Mouse (Mus musculus) layer of hippocampus, adult 18-20 months (tissue): Measurements from ENCODE around the gene Ddx54. TPM values are rescaled to one million over a fixed set of nuclear protein-coding genes. Genes with fewer than 3 reads are reported as not detected.
A peak's percentile ranks its signal among the peaks of the same experiment; 100 is the strongest.

ENCODE experiments used
- DNase-seq, 2 experiments: peaks; one replicate each; pipeline ENCODE4 v3.0.0; 2022; ENCODE audit warnings: low spot score in 2 of 2
- total RNA-seq, 2 experiments: library from RNA; stranded (reverse); gene quantifications; 2 replicates each; pipeline ENCODE4 v1.2.3; 2021

The Ddx54 gene
- total RNA-seq, 2 experiments from 2014 or later, result 39.3 to 40.5 TPM

DNA sequence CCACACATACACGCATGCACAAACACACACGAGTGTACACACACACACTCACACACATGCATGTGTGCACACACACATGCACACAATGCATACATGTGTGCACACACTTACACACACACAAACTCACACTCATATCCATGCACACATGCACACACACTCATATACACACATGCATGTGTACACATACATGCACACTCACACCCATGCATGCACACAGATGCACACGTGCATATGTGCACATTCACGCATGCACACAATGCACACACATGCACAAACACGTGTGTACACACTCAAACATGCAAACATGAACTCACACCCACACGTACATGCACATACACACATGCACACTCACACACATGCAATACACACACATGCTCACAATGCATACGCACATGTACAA is 27.6 kb downstream of the Ddx54 start:
- DNase-seq, result no peak

DNA sequence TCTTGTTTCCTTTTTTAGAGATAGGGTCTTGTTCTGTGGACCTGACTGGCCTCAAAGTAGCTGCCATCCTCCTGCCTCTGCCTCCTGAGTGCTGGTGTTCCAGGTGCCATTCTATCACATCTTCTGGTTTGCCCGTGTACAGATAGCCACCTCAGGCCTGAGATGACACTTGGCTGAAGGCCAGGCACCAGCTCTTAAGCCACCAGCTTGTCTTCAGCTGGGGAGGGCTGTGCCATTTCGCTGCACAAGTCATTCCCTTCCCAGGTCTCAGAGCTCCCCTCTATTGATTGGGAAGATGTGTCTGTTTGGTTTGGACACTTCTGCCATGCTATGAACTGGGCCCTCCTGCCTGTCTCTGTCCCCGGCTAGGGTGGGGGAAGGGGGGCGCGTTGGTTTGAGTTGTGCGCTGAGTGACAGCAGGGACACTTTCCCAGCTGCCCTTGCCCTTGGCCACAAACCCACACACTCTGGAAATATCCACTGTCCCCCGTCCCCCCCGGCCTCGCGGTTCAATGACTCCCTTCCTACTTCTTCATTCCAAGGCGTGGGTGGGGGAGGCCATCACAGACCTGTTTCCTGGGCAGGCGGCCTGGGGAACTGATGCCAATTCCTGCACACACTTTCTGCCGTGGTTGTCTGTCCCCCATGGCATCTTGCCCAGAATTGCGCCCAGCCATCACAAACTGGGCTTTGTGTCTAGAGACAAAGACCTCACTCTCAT is 31.0 kb downstream of the Ddx54 start:
- no peak for DNase-seq

DNA sequence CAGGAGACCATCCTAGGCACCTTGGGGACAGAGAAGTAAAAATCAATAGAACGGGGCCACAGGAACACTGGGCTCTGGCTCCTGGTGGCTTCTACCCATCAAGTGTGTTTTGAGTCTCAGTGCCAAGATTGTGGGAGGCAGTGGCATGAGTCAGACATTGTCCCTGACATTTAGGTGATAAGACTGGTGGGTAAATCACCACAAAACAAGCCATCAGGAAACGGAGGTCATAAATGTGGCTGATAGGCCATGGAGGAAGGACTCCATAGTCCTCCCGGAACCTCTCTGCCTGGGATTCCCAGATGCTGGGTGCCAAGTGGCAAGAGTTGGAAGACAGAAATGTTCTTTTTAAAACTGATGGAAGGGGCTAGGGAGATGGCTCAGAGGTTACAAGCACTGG is 31.7 kb downstream of the Ddx54 start:
- DNase-seq, result no peak

DNA sequence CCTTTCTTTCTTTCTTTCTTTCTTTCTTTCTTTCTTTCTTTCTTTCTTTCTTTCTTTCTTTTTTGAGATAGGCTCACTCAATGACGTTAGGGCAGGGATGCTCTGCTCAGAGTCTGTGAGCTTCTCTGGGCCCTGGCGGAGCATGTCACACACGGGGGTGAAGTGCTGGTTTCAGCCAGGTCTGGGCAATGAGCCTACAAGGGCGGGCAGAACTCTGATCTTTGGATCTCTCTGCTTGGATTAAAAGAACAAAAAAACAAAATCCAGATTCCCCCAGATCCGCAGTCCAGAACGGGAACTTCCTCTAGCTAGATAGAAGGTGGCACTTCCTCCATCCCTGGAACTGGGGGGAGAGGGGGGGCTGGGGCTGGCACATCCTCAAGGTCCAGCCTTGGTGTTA is 33.3 kb downstream of the Ddx54 start:
- no peak for DNase-seq

DNA sequence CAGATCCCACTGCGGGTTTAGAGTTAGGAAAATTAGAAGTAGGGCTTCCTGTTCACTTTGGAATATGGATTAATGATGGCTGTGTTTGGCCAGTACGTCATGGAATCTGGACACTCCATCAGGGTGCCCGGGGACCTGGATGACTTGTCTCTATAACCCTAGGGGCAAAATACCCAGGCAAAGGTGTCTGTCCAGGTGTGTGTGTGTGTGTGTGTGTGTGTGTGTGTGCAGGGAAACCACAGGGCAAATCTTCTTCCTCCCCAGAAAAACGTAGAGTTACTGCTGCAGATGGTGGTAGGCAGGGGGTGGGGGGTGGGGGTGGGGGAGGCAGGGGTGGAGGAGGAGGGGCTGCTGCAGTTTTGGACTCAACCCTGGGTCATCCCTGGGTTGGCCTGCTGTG is 34.8 kb downstream of the Ddx54 start:
- DNase-seq, result no peak

DNA sequence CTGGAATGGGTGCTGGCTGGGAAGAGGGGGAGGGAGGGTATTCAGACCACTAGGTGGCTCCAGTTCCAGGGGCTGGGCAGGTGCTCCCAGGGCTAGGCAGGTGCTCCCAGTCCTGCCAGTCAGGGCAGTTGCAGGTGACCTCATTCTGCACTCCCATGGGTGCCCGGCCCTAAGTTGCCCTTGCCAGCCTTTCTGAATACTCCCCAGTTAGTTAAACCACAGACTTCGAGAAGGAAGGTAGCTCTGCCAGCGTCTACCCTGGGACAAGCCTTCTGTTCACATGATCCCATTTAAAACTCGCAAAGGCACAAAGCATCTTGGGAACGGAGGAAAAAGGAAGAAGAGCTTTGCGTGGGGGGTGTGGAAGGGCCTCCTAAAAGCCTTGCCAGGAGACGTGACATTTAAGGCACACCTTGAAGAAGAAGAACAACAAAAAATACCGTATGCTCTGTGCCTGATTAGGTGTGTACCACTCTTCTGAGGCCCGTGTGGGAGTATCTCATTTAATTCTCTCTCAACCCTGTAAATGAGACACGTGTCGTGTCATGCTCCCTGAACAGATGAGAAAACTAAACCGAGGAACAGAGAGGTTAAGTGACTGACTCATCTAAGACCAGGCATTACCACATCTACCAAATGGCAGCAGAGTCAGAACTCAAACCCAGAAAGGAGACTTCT is 35.4 kb downstream of the Ddx54 start:
- no peak for DNase-seq

DNA sequence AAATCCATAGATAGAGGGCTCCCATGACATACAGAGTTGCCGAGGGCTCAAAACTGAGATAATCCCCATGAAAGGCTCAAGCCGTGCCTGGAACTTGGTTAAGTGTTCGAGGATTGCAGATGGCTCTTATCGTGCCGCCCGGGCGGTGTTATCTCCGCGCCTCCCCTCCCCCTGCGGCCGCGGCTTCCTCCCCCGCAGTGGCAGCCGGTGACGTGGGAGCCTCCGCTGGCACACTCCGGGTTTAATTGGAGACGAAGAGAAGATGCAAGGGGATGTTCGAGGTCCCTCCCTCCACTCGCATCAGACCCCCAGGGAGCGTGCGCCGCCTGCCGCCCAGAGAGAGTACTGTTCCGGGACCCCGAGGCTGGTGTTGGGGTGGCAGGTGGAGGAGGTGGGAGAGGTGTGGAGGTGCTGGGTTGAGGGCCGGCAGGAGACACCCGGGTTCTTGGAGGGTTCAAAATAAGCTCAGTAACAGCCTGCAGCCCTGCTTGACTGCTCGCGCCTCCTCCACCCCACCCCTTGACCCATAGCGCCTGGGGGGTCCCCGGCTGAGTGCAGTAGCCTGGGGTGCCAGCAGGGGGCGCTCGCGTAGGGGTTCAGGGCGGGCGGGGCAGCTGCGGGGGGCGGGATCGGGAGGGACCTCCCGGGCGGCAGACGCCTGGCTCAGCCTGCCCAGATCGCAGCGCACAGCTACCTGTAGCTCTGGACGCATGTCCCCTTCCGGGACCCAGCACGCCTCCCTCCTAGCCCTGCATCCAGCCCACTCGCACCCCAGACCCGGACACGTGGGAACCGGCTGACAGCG is 36.2 kb downstream of the Ddx54 start, which contains the start of gene Rasal1:
Gene Rasal1, plus strand, starts transcription at position 244 of the 805 bp plus-strand sequence.
- peak; percentile 84 for DNase-seq

DNA sequence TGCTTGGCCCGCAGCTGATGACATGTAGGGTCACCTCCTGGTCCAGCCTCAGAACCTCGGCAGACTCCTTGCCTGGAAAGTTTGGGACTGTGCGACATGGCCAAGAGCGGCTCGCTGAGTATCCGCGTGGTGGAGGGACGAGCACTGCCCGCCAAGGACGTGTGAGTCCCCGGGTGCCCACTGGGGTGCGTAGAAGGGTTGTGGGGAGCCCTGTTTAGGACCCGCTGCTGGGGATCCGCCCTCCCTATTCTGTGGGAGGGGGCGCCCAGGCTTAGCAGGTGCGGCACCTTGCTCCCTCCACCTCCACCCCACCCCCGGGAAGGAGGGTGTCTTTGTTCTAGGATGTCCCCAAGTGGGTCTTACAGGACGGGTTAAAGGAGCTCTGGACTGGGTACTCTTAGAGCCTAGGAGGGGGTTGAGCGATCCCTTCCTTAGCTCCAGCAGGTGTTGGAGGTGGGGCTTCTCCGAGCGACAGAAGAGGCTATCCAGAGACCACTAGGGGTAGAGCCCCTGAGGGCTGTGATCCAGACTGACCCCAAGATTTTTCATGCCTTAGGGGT is 36.9 kb downstream of the Ddx54 start:
- no peak for DNase-seq

DNA sequence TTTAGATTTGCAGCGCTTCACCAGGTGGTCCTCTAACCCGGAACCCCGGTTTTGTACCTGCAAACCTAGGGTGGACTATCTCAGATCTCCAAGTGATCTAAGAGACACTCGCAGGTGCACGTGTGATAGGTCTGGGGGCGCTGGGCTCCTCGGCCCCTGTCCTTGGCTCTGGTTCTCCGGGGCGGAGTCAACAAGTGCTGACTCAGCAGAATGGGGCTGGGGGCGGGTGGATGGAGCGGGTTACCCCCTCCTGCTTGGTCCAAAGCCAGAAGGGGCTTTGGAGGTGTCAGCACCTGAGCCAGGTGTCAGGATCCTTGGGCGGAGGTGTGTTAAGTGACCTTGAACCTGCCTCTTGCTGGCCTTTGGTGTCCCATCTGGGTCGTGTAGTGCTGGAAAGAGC is 37.4 kb downstream of the Ddx54 start:
- DNase-seq, result no peak

DNA sequence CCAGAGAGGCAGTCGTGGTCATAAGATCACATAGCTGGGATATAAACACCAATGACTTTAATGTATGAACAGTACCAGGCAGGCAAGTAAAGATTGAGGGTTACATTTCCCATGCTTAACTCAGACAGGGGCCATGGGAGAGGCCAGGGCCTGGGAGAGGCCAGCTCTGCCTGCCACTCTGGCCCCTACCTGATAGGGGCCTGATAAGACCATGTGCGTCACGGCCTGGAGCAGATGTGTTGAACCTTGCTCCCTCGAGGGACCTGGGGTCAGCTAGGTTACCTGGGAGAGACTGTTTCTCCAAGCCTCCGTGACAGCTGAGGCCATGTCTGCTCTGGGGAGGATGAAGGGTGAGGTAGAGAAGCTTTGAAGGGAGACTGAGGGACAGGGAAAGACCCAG is 38.7 kb downstream of the Ddx54 start:
- DNase-seq, result no peak

DNA sequence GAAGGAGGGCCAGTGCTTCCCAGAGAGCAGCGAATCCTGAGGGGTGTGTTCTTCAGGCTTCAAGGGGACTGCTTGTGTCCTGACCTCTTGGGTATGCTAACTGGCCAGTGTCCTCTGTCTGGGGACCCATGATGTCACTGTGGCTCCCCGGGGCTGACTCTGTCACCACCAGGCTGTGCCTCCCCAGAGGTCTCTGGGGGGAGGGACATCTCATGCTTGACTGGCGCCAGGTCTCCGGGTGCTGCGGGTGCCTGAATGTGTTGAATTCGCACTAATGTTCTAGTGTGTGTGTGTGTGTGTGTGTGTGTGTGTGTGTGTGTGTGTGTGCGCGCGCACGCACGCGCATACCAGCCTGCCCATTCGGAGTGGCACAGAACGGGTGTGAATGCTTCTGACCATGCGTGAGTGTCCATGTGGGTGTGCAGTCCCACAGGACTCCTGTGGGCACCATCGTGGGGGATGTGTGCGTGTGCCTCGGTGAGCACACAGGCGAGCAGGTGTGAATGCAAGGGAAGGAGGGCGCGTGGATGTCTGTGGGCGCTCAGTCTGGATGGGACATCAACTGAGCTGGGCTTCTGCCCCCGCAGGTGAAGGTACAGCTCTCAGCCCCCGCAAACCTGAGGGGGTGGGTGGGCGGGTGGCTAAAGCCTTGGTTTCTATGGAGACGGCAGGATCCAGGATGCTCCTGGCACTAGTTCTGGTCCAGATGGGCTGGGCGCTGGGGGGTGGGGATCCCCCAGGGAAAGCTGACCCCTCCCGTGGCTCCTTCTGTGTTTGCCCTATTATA is 40.6 kb downstream of the Ddx54 start:
- DNase-seq, result no peak

DNA sequence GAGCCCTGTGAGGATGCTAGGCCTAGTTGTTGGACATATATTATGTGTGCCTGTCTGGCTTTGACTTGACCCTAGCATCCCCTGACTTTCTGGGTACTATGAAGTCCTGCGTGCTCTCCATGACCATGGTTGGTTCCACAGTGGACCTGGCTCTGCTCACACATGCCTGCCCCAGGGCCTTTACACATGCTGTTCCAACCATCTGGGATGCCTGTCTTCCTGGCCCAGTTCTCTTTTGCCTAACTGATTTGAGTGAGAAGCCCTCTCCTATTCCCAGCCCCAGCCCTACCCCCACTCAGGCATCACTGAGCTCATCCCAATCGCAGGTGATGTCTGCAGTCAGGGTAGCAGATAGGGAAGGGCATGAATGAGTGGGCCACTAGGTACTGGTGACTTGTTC is 41.3 kb downstream of the Ddx54 start:
- no peak for DNase-seq

DNA sequence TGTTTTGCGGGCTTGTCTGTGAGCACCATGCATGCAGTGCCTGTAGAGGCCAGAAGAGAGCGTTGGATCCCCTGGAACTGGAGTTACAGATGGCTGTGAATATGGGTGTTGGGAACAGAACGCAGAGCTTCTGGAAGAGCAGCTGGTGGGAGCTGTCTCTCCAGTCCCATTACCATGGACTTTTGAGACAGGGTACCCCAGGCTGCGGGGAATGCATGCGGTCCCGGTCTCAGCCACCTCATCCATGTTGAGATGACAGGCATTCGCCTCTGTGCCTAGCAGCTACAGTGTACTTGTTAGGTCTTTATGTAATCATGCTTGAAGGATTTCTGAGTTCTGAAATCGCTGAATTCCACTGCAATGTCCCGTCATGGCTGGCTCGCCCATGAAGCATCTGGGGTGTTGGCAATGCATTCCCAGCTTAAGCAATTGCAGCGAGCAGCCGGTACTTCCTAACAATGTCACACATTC is 43.8 kb downstream of the Ddx54 start:
- DNase-seq, result peak; percentile 78 to 91

DNA sequence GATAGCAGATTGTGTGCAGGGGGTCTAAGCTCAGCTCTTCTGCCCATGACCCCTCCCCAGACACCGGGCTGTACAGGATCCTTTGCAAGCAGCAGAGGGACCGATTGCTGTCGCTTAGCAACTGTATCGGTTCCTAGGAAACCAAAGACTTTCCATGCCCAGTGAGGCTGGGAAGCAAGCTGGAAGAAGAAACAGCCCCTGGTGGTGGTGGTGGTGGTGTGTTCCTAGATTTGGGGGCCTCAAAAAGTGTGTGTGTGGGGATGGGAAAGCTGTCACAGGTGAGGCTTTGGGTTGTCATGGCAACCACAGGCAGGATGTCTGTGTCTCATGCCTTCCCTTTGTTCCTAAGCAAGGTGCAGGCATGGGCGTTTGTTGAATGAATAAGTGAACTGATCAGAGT is 48.3 kb downstream of the Ddx54 start:
- DNase-seq, result peak; percentile 60 to 78

DNA sequence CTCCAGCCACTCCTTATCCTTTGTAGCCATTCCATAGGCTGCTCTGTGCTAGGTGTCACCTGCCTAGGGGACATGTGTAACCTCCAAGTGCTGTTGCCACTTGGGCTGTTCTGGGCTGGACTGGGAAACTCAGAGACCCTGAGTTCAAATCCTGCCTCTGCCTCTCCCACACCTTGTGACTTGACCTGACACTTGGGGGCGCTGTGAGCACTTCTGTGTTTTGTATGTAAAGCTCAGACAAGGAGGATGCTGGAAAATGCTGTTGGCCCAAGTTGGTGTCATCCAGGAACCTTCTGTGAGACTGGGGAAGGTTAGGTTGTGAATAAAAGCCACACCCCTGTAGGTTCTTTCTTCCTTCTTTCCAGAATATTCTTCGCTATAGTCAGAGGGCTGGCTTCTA is 52.3 kb downstream of the Ddx54 start:
- no peak for DNase-seq

DNA sequence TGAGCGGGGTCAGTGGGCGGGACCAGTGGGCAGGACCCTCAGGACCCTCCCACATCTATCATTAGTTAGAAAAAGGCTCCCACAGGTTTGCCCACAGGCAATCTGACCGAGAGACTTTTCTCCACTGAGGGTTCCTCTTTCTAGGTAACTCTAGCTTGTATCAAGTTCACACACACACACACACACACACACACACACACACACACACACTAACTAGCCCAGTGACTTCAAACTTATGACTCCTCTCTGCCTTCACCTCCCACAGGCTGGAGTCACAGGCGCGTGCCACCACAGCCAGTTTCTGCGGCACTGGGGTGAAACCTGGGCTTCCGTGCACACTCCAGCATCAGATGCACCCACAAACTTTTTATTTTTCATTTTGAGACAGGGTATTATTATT is 56.2 kb downstream of the Ddx54 start:
- DNase-seq, result no peak

DNA sequence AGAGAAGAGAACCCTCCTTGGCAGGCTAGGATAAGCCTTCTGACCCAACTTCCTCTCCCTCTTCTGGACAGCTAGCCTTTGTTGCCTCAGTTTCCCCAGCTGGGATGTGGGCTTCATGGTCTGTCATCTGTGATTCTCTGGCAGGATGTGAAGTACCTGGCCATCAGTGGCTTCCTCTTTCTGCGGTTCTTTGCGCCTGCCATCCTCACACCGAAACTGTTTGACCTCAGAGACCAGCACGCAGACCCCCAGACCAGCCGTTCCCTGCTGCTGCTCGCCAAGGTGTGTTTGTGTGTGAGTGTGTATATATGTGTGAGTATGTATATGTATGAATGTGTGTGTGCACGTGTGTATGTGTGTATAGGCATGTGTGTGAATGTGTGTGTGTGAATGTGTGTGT is 57.6 kb downstream of the Ddx54 start:
- DNase-seq, result no peak

DNA sequence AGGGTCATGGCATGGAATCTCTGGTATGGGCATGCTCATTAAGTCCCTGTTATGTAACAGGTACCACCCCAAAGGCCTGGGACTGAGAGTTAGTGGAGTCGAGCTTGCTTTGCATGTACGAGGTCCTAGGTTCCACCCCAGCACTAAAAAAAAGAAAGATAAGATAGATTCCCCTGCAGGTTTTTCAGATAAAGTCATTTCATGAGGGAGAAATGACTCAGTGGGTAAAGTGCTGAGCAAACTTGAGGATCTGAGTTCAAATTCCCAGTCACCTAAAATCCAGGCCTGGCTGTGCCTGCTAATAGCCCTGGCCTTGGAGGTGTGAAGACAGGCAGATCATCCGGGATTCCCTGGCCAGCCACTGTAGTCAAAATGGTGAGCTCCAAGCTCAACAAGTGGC is 59.3 kb downstream of the Ddx54 start:
- DNase-seq, result no peak

DNA sequence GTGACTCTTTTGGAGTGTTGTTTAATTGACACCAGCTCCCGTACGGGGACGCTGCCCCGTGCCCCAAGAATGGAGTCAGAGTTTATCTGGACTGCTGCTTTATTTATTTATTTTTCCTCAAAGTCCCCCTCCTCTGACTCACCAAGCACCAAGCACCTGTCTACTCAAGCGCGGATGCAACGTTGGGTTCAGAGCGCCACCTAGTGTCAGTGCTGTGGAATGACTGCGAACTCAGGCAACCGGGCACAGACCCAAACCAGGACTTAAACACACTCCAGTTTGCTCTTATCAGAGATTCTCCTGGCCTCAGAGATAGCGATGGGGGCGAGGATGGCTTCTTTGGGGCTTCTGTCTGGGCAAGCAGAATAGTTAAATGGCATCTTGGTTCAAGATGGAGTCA is 61.1 kb downstream of the Ddx54 start:
- DNase-seq, result peak; percentile 71 to 87

DNA sequence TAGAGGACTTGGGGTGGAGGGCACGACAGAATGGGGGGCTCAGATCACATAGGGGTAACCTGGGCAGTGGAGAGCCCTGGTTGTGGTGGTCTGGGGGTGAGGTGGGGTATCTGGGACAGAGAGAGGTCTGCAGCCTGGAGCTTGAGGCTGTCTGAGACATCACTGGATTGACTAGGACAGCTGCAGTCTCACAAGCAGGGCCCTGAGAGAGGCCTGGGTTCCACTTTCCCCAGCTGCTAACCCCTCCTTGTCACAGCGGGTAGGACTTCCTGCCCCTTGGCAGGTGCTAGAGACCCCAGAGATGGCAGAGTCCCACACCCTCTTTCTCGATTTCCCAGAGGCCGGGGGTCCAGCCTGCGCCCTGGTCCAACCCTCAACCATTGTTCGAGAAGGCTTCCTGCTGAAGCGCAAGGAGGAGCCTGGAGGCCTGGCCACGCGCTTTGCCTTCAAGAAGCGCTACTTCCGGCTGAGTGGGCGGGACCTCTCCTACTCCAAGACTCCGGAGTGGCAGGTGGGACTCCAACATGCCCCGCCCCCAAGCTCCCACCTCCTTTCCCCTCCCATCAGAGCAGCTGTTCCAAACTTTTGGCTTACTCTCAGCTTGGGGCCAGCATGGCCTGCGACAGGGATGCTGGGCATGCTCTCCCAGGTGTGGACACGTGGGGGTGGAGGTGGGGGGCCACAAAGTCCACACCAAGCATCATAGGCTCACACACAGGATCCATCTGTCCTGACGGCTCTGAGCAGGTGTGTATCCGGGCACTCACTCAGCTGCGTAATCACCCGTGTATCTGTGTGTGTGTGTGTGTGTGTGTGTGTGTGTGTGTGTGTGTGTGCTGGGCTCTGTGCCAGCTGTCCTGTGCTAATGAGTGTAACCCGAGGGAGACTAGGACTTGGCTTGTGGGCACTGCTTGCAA is 61.9 kb downstream of the Ddx54 start:
- DNase-seq, result no peak
